Mouse (Mus musculus): ENCODE data around the gene Fbxw11. TPM values are rescaled to one million over a fixed set of nuclear protein-coding genes. Genes with fewer than 3 reads are reported as not detected.

Fbxw11 gene
- total RNA-seq, 1 experiment: 45.8 TPM

GRCm38 (mm10) chr11:32647265-32647664, 4.7 kb downstream of the Fbxw11 start:
- Histone ChIP-seq H3K9ac (ENCODE audit: insufficient read depth, low read depth, low read length, poor library complexity, severe bottlenecking) (no peak overlapping the region), H3K4me3 (ENCODE audit: insufficient read depth in 1 of 2, low read depth in 1 of 2, low read length in 2 of 2, poor library complexity in 1 of 2, severe bottlenecking in 1 of 2) (no peak overlapping the region), H3K4me1 (ENCODE audit: control insufficient read depth in 2 of 2, insufficient read depth in 2 of 2, low read length in 2 of 2, poor library complexity in 1 of 2) (peaks cover 5 to 8% of the 10 kb centered on the region in 2 experiments; a peak in 3 of 4 replicates), H3K36me3 (ENCODE audit: control insufficient read depth, insufficient read depth, low read length, poor library complexity, severe bottlenecking) (no peaks in the 10 kb centered on the region), H3K9me3 (ENCODE audit: control insufficient read depth, insufficient read depth, low read depth, low read length) (no peaks in the 10 kb centered on the region), H3K27ac (ENCODE audit: insufficient read depth, low read depth, low read length, poor library complexity, severe bottlenecking) (no peak overlapping the region)
- no peak for TF ChIP-seq ZC3H11A (IDR thresholded peaks at IDR 0.05; ENCODE audit: borderline replicate concordance, low read depth, low read length)
- no peak for TF ChIP-seq MAFK (IDR thresholded peaks at IDR 0.05; ENCODE audit: insufficient read depth, low read depth, low read length)
- TF ChIP-seq HCFC1 (IDR thresholded peaks at IDR 0.05; ENCODE audit: borderline replicate concordance, insufficient read depth, low read length): no peak
- TF ChIP-seq ZNF384 (IDR thresholded peaks at IDR 0.05; ENCODE audit: low read depth, low read length): no peak
- TF ChIP-seq CHD2 (IDR thresholded peaks at IDR 0.05; ENCODE audit: low read depth, low read length): no peak
- DNase-seq (ENCODE audit: low read depth, low spot score): no peak
- in situ Hi-C loops (cut with MboI; ENCODE audit: low sequenced_read_pairs in 2 of 2, unreplicated experiment in 2 of 2): no loop called here

- in situ Hi-C loops (cut with MboI; ENCODE audit: low sequenced_read_pairs in 2 of 2, unreplicated experiment in 2 of 2): no loop called here
- H3K9me3 ChIP-seq (ENCODE audit: control insufficient read depth, insufficient read depth, low read depth, low read length): no peaks in the 10 kb centered on the region
- TF ChIP-seq MAFK (IDR thresholded peaks at IDR 0.05; ENCODE audit: insufficient read depth, low read depth, low read length) (no peak), ZC3H11A (IDR thresholded peaks at IDR 0.05; ENCODE audit: borderline replicate concordance, low read depth, low read length) (no peak), HCFC1 (IDR thresholded peaks at IDR 0.05; ENCODE audit: borderline replicate concordance, insufficient read depth, low read length) (no peak), ZNF384 (IDR thresholded peaks at IDR 0.05; ENCODE audit: low read depth, low read length) (no peak), CHD2 (IDR thresholded peaks at IDR 0.05; ENCODE audit: low read depth, low read length) (no peak)
These were observed 7.8 kb downstream of the Fbxw11 start for GRCm38 (mm10) chr11:32650236-32650749.

GRCm38 (mm10) chr11:32650893-32651590, 8.5 kb downstream of the Fbxw11 start:
- no peak overlapping the region; the same call in 1 of the 2 replicates for H3K27ac ChIP-seq (ENCODE audit: insufficient read depth, low read depth, low read length, poor library complexity, severe bottlenecking)
- in situ Hi-C loops (cut with MboI; ENCODE audit: low sequenced_read_pairs in 2 of 2, unreplicated experiment in 2 of 2): no loop called here
- no peak overlapping the region; the same call in 1 of the 2 replicates for H3K9ac ChIP-seq (ENCODE audit: insufficient read depth, low read depth, low read length, poor library complexity, severe bottlenecking)

More at GRCm38 (mm10) chr11:32650236-32650749, 7.8 kb downstream of the Fbxw11 start:
- Histone ChIP-seq H3K9ac (ENCODE audit: insufficient read depth, low read depth, low read length, poor library complexity, severe bottlenecking) (no peak overlapping the region), H3K4me3 (ENCODE audit: insufficient read depth in 1 of 2, low read depth in 1 of 2, low read length in 2 of 2, poor library complexity in 1 of 2, severe bottlenecking in 1 of 2) (no peak overlapping the region), H3K36me3 (ENCODE audit: control insufficient read depth, insufficient read depth, low read length, poor library complexity, severe bottlenecking) (no peaks in the 10 kb centered on the region), H3K4me1 (ENCODE audit: control insufficient read depth in 2 of 2, insufficient read depth in 2 of 2, low read length in 2 of 2, poor library complexity in 1 of 2) (peaks cover 5 to 8% of the 10 kb centered on the region in 2 experiments; a peak in 3 of 4 replicates), H3K27ac (ENCODE audit: insufficient read depth, low read depth, low read length, poor library complexity, severe bottlenecking) (no peak overlapping the region)
- no peak for DNase-seq (ENCODE audit: low read depth, low spot score)

GRCm38 (mm10) chr11:32651723-32652122, 9.2 kb downstream of the Fbxw11 start:
- no peak overlapping the region for H3K27ac ChIP-seq (ENCODE audit: insufficient read depth, low read depth, low read length, poor library complexity, severe bottlenecking)
- no peaks in the 10 kb centered on the region for H3K36me3 ChIP-seq (ENCODE audit: control insufficient read depth, insufficient read depth, low read length, poor library complexity, severe bottlenecking)
- TF ChIP-seq ZNF384 (IDR thresholded peaks at IDR 0.05; ENCODE audit: low read depth, low read length) (no peak), MAFK (IDR thresholded peaks at IDR 0.05; ENCODE audit: insufficient read depth, low read depth, low read length) (no peak), ZC3H11A (IDR thresholded peaks at IDR 0.05; ENCODE audit: borderline replicate concordance, low read depth, low read length) (no peak)
- H3K4me1 ChIP-seq (ENCODE audit: control insufficient read depth in 2 of 2, insufficient read depth in 2 of 2, low read length in 2 of 2, poor library complexity in 1 of 2): peaks cover 6 to 9% of the 10 kb centered on the region in 2 experiments; a peak in 3 of 4 replicates
- no peak overlapping the region for H3K9ac ChIP-seq (ENCODE audit: insufficient read depth, low read depth, low read length, poor library complexity, severe bottlenecking)
- H3K4me3 ChIP-seq (ENCODE audit: insufficient read depth in 1 of 2, low read depth in 1 of 2, low read length in 2 of 2, poor library complexity in 1 of 2, severe bottlenecking in 1 of 2): no peak overlapping the region
- in situ Hi-C loops (cut with MboI; ENCODE audit: low sequenced_read_pairs in 2 of 2, unreplicated experiment in 2 of 2): no loop called here
- DNase-seq (ENCODE audit: low read depth, low spot score): no peak
- H3K9me3 ChIP-seq (ENCODE audit: control insufficient read depth, insufficient read depth, low read depth, low read length): no peaks in the 10 kb centered on the region

More at GRCm38 (mm10) chr11:32650893-32651590, 8.5 kb downstream of the Fbxw11 start:
- H3K4me3 ChIP-seq (ENCODE audit: insufficient read depth in 1 of 2, low read depth in 1 of 2, low read length in 2 of 2, poor library complexity in 1 of 2, severe bottlenecking in 1 of 2): no peak overlapping the region
- no peak for DNase-seq (ENCODE audit: low read depth, low spot score)
- peaks cover 5 to 9% of the 10 kb centered on the region in 2 experiments; a peak in 3 of 4 replicates for H3K4me1 ChIP-seq (ENCODE audit: control insufficient read depth in 2 of 2, insufficient read depth in 2 of 2, low read length in 2 of 2, poor library complexity in 1 of 2)
- H3K36me3 ChIP-seq (ENCODE audit: control insufficient read depth, insufficient read depth, low read length, poor library complexity, severe bottlenecking): no peaks in the 10 kb centered on the region
- no peaks in the 10 kb centered on the region for H3K9me3 ChIP-seq (ENCODE audit: control insufficient read depth, insufficient read depth, low read depth, low read length)
- no peak for TF ChIP-seq ZC3H11A (IDR thresholded peaks at IDR 0.05; ENCODE audit: borderline replicate concordance, low read depth, low read length)
- TF ChIP-seq HCFC1 (IDR thresholded peaks at IDR 0.05; ENCODE audit: borderline replicate concordance, insufficient read depth, low read length): no peak
- TF ChIP-seq MAFK (IDR thresholded peaks at IDR 0.05; ENCODE audit: insufficient read depth, low read depth, low read length): no peak
- TF ChIP-seq ZNF384 (IDR thresholded peaks at IDR 0.05; ENCODE audit: low read depth, low read length): no peak
- TF ChIP-seq CHD2 (IDR thresholded peaks at IDR 0.05; ENCODE audit: low read depth, low read length): no peak
